Mouse (Mus musculus) monocyte, adult 2 months (primary cell): ENCODE measurements around the gene Wwox.

Experiments used
- DNase-seq, 2 experiments: peaks; one replicate each; pipeline ENCODE4 v3.0.0; 2022; ENCODE audit warnings: low spot score in 2 of 2, low read depth in 1 of 2

Gene Wwox

GRCm38 (mm10) chr8:114850014-114850870 lies 410.8 kb downstream of the Wwox start:
- no peak for DNase-seq

GRCm38 (mm10) chr8:114853765-114854164 lies 414.3 kb downstream of the Wwox start:
- no peak for DNase-seq

- DNase-seq: no peak
Measured at GRCm38 (mm10) chr8:114855833-114856232, 416.4 kb downstream of the Wwox start.

GRCm38 (mm10) chr8:114865911-114866310 lies 426.5 kb downstream of the Wwox start:
- no peak for DNase-seq

GRCm38 (mm10) chr8:114869321-114869720 lies 429.9 kb downstream of the Wwox start:
- no peak for DNase-seq

GRCm38 (mm10) chr8:114870410-114870809 lies 431.0 kb downstream of the Wwox start:
- no peak for DNase-seq

- DNase-seq: no peak
Measured at GRCm38 (mm10) chr8:114872491-114872890, 433.0 kb downstream of the Wwox start.

GRCm38 (mm10) chr8:114875161-114875560 lies 435.7 kb downstream of the Wwox start:
- DNase-seq: no peak

GRCm38 (mm10) chr8:114876161-114876611 lies 436.7 kb downstream of the Wwox start:
- no peak for DNase-seq

- DNase-seq: no peak
Measured at GRCm38 (mm10) chr8:114876696-114877206, 437.3 kb downstream of the Wwox start.

GRCm38 (mm10) chr8:114877234-114877633 lies 437.8 kb downstream of the Wwox start:
- no peak for DNase-seq

GRCm38 (mm10) chr8:114878449-114879276 lies 439.2 kb downstream of the Wwox start:
- DNase-seq: no peak

GRCm38 (mm10) chr8:114879277-114879568 lies 439.8 kb downstream of the Wwox start:
- DNase-seq: no peak

GRCm38 (mm10) chr8:114879678-114880077 lies 440.2 kb downstream of the Wwox start:
- no peak for DNase-seq

GRCm38 (mm10) chr8:114880475-114881135 lies 441.1 kb downstream of the Wwox start:
- DNase-seq: no peak

- no peak for DNase-seq
Measured at GRCm38 (mm10) chr8:114881891-114882401, 442.5 kb downstream of the Wwox start.

GRCm38 (mm10) chr8:114882504-114882903 lies 443.0 kb downstream of the Wwox start:
- DNase-seq: no peak

GRCm38 (mm10) chr8:114882936-114883606 lies 443.6 kb downstream of the Wwox start:
- DNase-seq: no peak

GRCm38 (mm10) chr8:114883967-114884366 lies 444.5 kb downstream of the Wwox start:
- no peak for DNase-seq

GRCm38 (mm10) chr8:114885026-114885592 lies 445.7 kb downstream of the Wwox start:
- no peak for DNase-seq
